Mouse (Mus musculus) liver, embryonic 18 days (tissue): Measurements from ENCODE around the gene Crb1. TPM values are rescaled to one million over a fixed set of nuclear protein-coding genes. Genes with fewer than 3 reads are reported as not detected.

Experiments used
- polyA plus RNA-seq: library from polyadenylated mRNA; depleted of rRNA; stranded (reverse); fragments of >200 nt; gene quantifications from 2 replicates; pipeline ENCODE4 v1.2.3, GENCODE M21; 2012; rRNA removed

Crb1 gene
- not detected in 2 replicates for polyA plus RNA-seq

DNA sequence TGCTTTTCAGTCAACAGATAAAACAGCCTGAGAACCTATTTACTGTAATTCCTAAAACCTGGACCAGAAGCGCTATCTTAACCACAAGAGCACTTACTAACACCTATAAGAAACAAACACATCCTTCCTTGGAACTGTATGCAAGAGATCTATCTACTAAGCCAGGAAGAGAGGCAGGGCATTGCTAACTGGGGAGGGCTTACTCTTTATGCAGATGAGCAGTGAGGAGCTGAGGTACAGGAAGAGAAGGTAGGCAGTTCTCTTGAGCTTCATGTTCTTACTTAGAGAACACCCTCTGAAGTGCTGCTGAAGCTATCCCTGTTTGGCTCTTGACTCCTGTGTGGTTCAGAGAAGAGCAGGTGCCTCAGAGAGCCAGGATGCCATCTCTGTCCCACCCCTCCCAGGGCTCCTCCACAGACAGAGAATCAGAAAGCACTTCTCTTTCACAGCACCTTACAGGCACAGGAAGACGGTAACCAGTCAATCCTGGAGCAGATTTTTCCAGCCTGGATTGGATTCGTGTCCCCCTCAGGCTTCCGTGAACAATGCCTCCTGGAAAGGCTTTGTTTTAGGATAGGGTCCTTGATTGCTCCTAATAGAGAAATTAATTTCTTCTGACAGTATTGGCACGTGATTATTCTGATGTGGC, at the start of gene Crb1:
Gene Crb1 (minus strand): TSS at position 463 of the 649 bp plus-strand sequence.

DNA sequence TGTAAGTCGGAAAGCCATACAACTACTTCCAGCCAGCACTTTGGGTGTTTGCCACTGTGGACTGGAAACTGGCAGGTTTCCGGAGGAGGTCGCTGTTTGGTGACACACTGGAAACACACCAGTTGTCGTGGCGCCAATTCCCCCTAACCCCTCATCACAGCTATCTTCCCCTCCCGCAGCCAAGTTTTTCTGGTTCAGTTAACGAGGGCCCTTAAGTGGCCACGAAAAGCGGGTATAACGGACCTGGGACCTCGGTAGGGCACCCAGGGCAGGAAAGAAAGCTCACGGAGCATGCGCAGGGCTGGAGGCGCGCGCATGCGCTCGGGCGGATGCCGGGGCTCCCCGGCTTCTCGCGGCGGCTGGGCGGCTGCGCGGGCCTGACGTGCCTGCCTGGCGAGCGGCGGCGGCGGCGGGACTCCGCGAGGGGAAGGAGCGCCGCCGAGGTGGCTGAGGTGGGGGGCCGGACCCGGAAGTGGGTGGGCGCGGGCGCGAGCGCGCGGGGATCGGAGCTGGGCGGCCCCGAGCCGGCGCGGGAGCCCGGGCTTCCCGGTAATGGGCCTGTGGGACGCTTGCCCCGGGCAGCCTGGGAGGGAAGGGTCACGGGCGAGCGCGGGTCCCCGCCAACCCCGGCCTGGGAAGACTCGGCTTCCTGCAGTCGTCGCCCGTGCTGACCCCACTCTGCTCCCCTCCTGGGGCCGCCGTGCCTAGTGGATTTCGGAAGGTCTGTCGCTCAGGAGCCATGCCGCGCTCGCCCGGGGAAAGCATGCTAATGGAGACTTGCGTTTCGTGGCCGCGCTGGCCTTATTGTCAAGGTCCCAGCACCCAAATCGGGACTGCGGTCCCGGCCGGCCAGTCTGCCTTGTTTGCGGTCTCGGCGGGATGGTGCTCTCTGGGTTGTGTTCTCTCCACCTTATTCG, 45.2 kb upstream of the Crb1 start, which contains the start of gene Zbtb41:
Gene Zbtb41 (plus strand): TSS at position 414 of the 917 bp plus-strand sequence.

Other genes with a start within 250 kb of the Crb1 start
- gene Zbtb41, start 45.2 kb upstream of the Crb1 start, polyA plus RNA-seq, result 1.4 and 1.6 TPM in 2 replicates
- 3.1 and 3.4 TPM in 2 replicates for gene Aspm, start 77.7 kb upstream of the Crb1 start, polyA plus RNA-seq
- 91.7 and 106 TPM in 2 replicates for gene F13b, start 124.6 kb upstream of the Crb1 start, polyA plus RNA-seq
- gene Cfhr1, start 183.2 kb upstream of the Crb1 start, polyA plus RNA-seq, result 8.9 and 12.2 TPM in 2 replicates